Mouse (Mus musculus): ENCODE data around the gene Stxbp1.
A peak's percentile ranks its signal among the peaks of the same experiment; 100 is the strongest.
"Not testable (repeated sequence)": the region's sequence is repeated elsewhere in the genome, so short reads cannot be mapped to it uniquely, and the experiment has no call there.

The Stxbp1 gene

DNA sequence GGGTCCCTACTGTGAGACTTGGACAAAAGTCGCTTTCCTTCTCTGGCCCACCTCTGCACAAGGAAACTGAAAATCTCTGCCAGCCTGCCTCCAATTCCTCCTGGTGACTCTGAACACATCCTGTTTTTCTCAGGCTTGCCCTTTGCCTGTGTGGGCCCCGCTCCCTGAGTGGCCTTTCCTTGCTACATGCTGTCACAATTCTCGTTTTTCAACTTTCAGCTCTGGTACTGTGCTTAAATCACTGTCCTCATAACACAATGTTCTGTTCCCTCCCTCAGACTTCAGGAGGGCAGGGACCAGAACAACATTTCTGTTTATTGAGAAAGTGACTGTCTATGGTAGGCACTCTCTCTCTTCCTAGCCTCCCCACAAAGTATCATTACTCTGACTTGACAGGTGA, 27.0 kb upstream of the Stxbp1 start:
- no peak for DNase-seq (ENCODE audit: low spot score)

DNA sequence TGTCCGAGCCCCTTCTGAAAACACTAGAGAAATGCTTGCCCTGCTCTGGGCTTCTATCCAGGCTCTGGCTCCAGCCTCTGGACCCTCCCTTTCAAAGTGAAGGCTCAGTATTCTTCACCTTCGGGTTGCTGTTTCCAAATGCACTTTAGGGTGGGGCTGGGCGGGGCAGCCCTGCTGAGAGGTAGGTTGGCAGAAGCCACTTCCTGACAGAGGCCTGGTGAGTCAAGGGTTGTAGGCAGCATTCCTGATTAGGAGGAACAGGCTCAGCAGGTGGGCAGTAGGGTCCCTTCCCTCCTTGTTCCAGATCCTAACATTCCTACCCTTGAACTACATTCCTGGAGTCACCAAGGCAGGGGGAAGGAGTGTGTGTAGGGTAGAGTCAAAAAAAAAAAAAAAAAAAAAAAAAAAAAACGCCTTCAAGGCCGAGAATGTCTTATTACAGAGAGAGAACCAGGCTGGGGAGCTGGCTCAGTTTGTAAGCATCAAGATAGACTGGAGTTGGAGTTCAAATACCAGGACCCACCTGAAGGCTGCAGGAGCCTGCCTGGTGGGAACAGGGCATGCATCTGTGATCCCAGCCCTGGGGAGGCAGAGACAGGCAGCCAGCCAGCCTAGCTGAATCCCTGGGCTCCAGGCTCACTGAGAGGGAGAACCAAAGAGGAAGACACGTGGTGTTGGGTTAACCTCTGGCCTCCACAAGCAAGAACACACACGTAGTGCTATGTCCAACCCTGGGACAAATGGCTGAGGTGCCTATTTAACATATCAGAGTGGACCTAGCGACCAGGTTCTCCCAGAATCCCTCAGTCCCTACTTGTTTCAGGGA, 23.4 kb upstream of the Stxbp1 start:
- no peak for DNase-seq (ENCODE audit: low spot score)

- DNase-seq (ENCODE audit: low spot score) = no peak
Measured at GRCm38 (mm10) chr2:32869721-32870274, 22.8 kb upstream of the Stxbp1 start.

DNA sequence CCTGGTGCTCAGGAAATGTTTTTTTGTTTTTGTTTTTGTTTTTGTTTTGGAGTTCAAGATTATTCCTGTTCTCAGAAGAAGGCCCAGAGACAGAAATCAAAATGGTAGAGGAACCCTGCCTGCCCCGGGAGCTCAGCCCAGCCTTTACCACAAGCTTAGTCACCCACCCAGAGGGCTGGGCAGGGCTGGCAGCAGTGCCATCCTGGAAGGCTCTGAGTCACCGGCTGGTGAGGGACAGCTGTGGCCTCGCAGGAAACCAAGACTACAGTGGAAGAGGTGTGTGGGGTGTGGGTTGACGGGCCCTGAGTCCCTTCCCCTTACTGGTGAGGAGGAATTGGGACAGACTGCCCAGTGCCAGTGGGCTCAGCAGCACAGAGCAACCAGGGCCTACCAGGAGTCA, 20.3 kb upstream of the Stxbp1 start:
- DNase-seq (ENCODE audit: low spot score) = no peak

- no peak for DNase-seq (ENCODE audit: low spot score)
Measured at GRCm38 (mm10) chr2:32864755-32865154, 17.7 kb upstream of the Stxbp1 start.

- DNase-seq (ENCODE audit: low spot score) = no peak
Measured at GRCm38 (mm10) chr2:32863317-32863716, 16.3 kb upstream of the Stxbp1 start.

DNA sequence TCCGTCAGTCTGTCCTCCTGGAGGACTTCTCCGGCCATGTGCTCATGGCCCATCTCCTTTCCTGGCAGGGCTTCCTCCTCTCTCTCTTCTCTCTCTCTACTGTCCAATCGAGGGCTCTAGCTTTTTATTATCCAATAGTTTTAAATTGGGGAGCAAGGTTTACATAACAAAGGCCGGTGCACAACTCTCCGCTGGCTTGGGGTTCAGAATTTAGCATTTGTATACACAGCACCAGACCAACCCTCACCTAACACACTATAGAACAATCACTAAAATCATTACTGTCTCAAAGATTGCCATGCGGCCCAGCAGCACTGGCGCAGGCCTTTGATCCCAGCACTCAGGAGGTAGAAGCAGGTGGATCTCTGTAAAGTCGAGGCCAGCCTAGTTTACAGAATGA, 13.8 kb upstream of the Stxbp1 start:
- no peak for DNase-seq (ENCODE audit: low spot score)

- DNase-seq (ENCODE audit: low spot score) = no peak
Measured at GRCm38 (mm10) chr2:32859622-32860012, 12.6 kb upstream of the Stxbp1 start.

GRCm38 (mm10) chr2:32859010-32859621, 12.1 kb upstream of the Stxbp1 start:
- peak; percentile 58 for DNase-seq (ENCODE audit: low spot score)

DNA sequence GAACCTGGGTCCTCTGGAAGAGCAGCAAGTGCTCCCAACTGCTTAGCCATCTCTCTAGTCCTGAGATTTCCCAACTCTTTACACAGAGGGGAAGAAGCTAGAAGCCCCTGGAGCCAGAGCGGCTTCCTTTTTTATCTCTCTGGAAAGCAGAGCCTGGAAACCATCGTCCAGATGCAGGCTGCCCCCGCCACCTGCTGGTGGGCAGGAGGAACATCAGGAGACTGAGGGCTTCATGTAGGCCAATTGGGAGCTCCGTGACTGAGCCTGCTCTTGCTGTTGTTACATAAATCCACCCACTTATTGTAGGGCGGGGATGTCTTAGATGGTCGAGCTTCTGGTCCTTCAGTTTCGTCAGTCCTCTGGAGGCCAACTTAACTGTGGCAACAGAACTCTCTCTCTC, 10.5 kb upstream of the Stxbp1 start:
- peak; percentile 73 for DNase-seq (ENCODE audit: low spot score)

GRCm38 (mm10) chr2:32855790-32856465, 8.9 kb upstream of the Stxbp1 start:
- no peak for DNase-seq (ENCODE audit: low spot score)

- no peak for DNase-seq (ENCODE audit: low spot score)
Measured at GRCm38 (mm10) chr2:32855046-32855785, 8.2 kb upstream of the Stxbp1 start.

- DNase-seq (ENCODE audit: low spot score) = peak; percentile 95
Measured at GRCm38 (mm10) chr2:32854206-32854605, 7.2 kb upstream of the Stxbp1 start.

DNA sequence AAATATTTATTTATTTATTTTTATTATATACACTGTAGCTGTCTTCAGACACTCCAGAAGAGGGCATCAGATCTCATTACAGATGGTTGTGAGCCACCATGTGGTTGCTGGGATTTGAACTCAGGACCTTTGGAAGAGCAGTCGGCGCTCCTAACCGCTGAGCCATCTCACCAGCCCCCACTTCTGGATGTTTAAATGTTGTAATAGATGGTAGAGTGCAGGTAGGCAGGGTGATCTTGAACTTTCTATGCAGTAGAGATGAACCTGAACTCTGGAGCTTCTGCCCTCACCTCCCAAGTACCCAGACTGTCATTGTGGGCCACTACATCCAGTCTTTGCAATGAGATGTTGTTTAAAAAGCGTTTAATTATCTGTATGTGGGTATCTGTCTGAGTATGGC, 6.7 kb upstream of the Stxbp1 start:
- DNase-seq (ENCODE audit: low spot score) = not testable (repeated sequence)

DNA sequence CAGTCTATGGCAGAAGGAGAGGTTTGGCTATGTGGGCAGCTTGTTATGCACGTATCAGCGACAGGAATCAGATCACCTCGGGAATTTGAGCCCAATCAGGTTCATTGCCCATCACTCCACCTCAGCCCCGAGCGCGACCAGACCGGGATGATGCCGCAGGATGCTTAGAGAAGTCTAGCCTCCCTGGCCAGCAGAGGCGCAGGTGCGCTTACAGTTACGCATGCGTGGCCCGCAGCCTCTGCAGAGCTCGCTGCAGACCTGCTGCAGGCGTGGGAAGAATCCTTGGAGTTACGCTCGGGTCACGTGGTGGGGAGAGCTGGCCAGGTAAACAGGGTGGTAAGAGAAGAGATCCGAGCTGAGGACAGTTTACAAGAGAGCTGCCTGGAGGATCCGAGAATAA, 5.1 kb upstream of the Stxbp1 start:
- DNase-seq (ENCODE audit: low spot score) = peak; percentile 42

DNA sequence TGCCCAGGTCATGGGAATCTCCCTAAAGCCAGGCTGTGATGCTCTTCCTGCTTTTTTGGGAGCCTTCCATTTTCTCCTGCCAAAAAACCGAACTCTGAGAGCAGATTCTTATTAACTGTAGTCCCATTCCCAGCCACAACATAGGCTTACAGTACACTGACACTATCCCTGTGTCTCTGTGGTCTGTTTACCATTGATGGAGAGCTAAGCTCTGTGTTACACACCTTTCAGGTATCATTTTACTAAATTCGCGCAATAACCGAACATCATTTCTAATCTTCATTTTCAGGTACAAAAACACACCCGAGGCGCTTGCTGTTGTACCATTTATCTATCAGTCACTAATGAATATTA, 400 bp upstream of the Stxbp1 start:
- DNase-seq (ENCODE audit: low spot score) = no peak

DNA sequence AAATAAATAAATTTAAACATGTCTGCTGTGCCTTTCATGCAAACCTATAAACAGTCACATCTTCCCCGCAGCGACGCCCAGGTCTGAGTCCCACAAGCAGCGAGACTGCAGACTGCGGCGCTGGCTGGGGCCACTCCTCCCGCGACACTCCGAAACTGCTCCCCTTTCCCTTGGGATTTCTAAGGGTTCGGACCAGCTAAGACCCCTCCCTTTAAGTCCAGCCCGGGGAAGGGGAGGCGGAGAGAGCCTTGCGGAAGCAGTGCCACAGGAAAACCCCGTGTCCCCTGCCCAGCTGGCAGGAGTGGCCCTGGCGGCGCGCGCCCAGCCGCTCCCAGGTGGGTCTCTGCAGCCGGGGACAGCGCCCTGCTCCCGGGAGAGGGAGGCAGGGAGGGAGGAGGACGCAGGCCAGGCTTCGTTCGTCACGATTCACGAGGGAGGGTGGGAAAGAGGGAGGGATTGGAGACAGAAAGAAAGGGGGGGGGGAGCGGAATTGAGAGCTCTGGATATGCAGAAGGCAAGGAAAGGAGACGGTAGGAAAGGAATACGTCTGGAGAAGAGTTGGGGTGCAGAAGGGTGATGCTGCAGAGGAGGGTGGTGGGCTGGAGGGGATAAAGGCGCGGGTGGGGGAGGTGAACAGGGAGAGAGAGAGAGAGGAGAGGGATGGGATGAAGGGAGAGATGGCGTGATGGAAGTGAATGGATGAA, 792 bp downstream of the Stxbp1 start:
- peak; percentile 45 for DNase-seq (ENCODE audit: low spot score)

DNA sequence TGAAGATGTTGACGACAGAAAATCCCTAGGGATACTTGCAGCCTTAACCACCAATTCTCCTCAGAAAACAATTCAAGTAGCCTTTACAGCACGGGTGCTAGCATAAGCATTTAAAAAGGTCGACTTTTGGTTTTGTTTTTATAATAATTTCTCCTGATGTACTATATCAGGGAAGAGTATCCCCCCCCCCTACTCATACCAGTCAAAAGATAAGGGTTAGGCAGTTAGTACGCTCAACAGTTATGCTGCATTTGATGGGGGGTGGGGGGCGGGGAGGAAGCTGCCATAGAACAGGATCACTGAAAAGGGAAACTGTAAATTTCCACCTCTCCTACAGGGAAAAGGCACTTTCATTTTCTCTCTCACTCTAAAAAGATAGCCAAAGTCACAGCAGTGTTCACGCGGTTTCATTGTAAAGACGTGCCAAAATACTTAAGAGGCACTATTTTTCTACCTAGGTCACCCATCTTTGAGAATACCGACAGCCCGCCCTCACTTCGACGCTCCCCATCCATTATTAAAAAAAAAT, 1.4 kb downstream of the Stxbp1 start:
- DNase-seq (ENCODE audit: low spot score) = no peak

DNA sequence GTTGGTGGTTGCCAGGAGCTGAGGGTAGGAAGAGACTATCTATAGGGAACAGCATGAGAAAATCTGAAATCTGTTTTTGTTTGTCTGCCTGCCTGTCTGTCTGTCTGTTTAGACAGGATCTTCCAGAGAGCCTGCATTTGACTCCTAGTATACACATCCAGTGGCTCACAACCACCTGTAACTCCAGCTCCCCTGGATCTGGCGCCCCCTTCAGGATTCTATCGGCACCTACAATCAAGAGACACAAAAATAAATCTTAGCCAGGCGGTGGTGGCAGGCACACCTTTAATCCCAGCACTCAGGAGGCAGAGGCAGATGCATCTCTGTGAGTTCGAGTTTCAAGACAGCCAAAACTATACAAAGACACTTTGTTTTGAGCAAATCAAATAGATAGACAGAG, 4.5 kb downstream of the Stxbp1 start:
- no peak for DNase-seq (ENCODE audit: low spot score)

GRCm38 (mm10) chr2:32841099-32841498, 5.9 kb downstream of the Stxbp1 start:
- no peak for DNase-seq (ENCODE audit: low spot score)

DNA sequence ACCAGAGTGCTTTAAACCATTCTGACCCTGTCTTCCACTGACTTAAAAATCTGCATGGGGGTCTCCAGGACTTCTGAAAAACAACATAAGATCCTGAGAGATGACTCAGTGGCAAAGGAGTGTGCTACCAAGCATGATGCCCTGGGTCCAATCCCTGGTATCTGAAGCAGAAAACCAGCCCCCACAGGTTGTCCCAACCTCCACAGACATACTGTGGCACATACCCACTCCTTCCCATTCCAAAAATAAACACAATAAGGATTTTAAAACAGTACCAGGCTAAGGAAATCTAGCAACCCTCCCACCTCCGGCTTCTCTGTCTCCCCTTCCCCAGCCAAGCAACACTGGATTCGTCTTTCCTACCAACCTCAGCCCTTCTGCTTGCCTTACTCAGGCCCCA, 7.8 kb downstream of the Stxbp1 start:
- DNase-seq (ENCODE audit: low spot score) = no peak
